Mouse (Mus musculus): Measurements from ENCODE around the gene Phf21a.
A peak's percentile ranks its signal among the peaks of the same experiment; 100 is the strongest.

The Phf21a gene

GRCm38 (mm10) chr2:92362571-92363228 is 269.8 kb downstream of the Phf21a start:
- TF ChIP-seq GATA4 (IDR thresholded peaks at IDR 0.05; ENCODE audit: insufficient replicate concordance, low read length), result no peak

DNA sequence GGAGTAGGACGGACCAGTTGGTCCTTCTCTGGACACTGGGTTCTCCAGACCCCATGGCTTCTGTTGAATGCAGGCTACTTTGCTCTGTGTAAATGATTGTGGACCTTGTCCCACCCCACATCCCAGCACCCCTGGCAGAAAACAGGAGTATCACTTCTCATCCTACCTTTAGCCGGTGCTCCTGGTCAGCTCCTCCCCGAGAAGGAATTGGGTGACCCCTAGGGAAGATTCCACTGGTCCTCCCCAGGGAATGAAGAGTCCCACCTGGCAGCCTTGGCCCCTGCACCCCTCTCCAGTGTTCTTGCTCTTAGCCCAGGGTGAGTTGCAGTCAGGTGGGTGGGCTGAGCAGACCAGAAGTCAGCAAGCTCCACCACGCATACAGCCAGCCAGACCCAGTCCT is 271.2 kb downstream of the Phf21a start:
- no peak for TF ChIP-seq GATA4 (IDR thresholded peaks at IDR 0.05; ENCODE audit: insufficient replicate concordance, low read length)

GRCm38 (mm10) chr2:92365568-92365967 is 272.7 kb downstream of the Phf21a start:
- no peak for TF ChIP-seq GATA4 (IDR thresholded peaks at IDR 0.05; ENCODE audit: insufficient replicate concordance, low read length)

DNA sequence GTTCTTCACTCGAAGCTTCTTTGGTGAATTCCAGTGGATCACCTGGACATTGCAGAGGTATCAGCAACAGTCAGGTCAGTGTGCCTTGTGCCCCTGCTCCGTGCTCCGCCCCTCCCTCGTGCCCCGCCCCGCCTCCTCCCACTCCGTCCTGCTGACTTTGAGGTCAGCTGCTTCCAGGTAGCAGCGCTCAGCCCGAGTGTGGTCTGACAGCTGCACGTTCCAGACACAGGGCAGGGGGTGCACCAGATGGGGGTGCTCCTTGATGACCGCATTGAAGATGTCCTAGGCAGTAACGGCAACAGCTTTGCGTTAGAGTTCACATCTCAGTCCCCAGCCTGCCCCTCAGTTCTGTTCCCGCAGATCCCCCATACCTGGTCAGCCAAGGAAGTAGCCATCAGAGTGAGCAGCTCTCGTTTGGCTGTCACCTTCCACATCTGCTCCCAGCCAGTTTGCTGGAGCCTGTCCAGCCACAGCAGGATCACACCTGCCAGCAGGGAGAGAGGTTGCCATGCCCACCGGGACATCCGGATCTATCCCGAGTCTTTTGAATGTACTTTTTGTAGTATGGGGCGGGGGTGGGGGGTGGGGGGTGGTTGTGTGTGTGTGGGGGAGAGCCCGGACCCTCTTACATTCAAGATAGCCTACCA is 274.6 kb downstream of the Phf21a start:
- TF ChIP-seq GATA4 (IDR thresholded peaks at IDR 0.05; ENCODE audit: insufficient replicate concordance, low read length), result no peak

DNA sequence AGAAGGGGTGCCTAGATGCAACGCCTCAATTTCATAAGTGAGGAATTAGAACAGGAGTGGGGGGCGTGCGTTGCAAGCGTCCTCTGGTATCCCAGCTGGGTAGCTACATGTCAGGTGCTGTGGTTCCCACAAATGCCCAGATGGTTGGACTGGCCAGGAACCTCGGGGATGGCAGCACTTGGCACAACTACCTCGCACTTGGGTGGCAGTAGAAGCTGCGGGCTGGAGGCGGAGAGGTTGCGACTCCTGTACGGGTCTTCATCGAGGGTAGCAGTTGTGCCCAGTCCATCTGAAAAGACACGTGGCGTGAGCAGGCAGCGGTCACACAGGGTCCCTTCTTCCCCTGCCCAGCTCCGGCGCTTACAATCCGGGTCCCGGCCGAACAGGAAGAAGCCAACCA is 277.5 kb downstream of the Phf21a start:
- TF ChIP-seq GATA4 (IDR thresholded peaks at IDR 0.05; ENCODE audit: insufficient replicate concordance, low read length), result no peak

GRCm38 (mm10) chr2:92370821-92371805 is 278.2 kb downstream of the Phf21a start:
- TF ChIP-seq GATA4 (IDR thresholded peaks at IDR 0.05; ENCODE audit: insufficient replicate concordance, low read length), result no peak

GRCm38 (mm10) chr2:92371971-92372690 is 279.2 kb downstream of the Phf21a start:
- no peak for TF ChIP-seq GATA4 (IDR thresholded peaks at IDR 0.05; ENCODE audit: insufficient replicate concordance, low read length)

- peak; percentile 47; the same call in 1 of the 2 replicates for TF ChIP-seq GATA4 (IDR thresholded peaks at IDR 0.05; ENCODE audit: insufficient replicate concordance, low read length)
Observed at GRCm38 (mm10) chr2:92372767-92373436, 280.0 kb downstream of the Phf21a start.

DNA sequence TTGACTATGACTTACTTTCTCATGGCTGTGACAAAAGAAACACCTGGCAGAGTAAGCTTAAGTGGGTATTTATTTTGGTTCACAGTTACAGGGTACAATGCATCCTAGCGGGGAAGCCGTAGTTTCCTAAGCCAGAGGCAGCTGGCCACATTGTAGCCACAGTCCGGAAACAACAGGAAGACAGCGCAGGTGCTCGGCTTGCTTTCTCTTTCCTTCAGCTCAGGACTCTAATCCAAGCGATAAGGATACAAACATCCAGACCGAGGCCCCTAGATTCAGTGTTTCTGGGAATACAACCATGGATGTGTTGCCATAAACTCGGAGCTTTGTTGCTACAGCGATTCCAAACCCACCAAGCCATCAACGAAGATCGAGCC is 280.5 kb downstream of the Phf21a start:
- TF ChIP-seq GATA4 (IDR thresholded peaks at IDR 0.05; ENCODE audit: insufficient replicate concordance, low read length), result no peak

GRCm38 (mm10) chr2:92374514-92374913 is 281.6 kb downstream of the Phf21a start, which contains the start of the genes Pex16 and Large2:
Gene Pex16 (plus strand): TSS chr2:92374676.
Gene Large2 (minus strand): TSS chr2:92374869.
- TF ChIP-seq GATA4 (IDR thresholded peaks at IDR 0.05; ENCODE audit: insufficient replicate concordance, low read length), result no peak

GRCm38 (mm10) chr2:92375099-92375623 is 282.2 kb downstream of the Phf21a start:
- peak; percentile 34; the same call in 1 of the 2 replicates for TF ChIP-seq GATA4 (IDR thresholded peaks at IDR 0.05; ENCODE audit: insufficient replicate concordance, low read length)

GRCm38 (mm10) chr2:92375788-92376187 is 282.9 kb downstream of the Phf21a start:
- no peak for TF ChIP-seq GATA4 (IDR thresholded peaks at IDR 0.05; ENCODE audit: insufficient replicate concordance, low read length)

DNA sequence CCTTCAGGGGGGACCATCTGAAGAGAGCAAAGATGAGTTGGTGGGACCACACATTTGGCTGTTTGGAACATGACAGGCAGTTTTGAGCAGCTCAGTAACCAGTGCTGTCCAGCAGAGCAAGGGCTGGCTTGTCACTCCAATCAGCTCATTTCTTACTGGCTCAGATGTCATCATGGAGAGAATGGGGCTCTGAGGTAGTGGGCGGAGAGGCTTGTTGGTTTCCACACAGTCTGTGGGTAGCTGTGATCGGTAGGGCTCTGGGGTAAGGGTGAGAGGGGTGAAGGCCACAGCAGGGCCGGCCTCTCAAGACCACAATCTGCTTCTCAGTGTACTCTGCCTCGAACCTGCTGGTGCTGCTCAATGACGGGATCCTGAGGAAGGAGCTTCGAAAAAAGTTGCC is 283.4 kb downstream of the Phf21a start:
- no peak for TF ChIP-seq GATA4 (IDR thresholded peaks at IDR 0.05; ENCODE audit: insufficient replicate concordance, low read length)

- no peak for TF ChIP-seq GATA4 (IDR thresholded peaks at IDR 0.05; ENCODE audit: insufficient replicate concordance, low read length)
Observed at GRCm38 (mm10) chr2:92377320-92377719, 284.4 kb downstream of the Phf21a start.

Data from liver, adult (tissue).